Mouse (Mus musculus): ENCODE results near the gene Klhl29.

GRCm38 (mm10) chr12:5301841-5302240 is 73.6 kb downstream of the Klhl29 start:
- TF ChIP-seq POLR2A (IDR thresholded peaks at IDR 0.05; ENCODE audit: low read depth, low read length) = no peak
- no peak for TF ChIP-seq CTCF (conservative IDR thresholded peaks at IDR 0.05; ENCODE audit: insufficient read depth, insufficient read length, low read depth, low read length)
